Mouse (Mus musculus) embryonic facial prominence, embryonic 11.5 days (tissue): ENCODE results near the gene Epha6. TPM values are rescaled to one million over a fixed set of nuclear protein-coding genes. Genes with fewer than 3 reads are reported as not detected.

Experiments used
- ATAC-seq: fragments of 200-750 bp; cut with Nextera tagmentation; replicated peaks from 2 replicates; pipeline ENCODE4 v1.8.0; 2017; ENCODE audit warnings: low read depth; ENCODE audit not compliant: insufficient number of reproducible peaks, low FRiP score, low TSS enrichment
- DNase-seq: peaks from one replicate; pipeline ENCODE4 v3.0.0-alpha.2; 2015; ENCODE audit warnings: low spot score
- H3K27ac ChIP-seq: fragments of 300-500 bp; sonication (generic); replicated peaks from 2 replicates; pipeline ENCODE4 v1.5.1; 2014; ENCODE audit warnings: mild to moderate bottlenecking, low read depth, low read length, control low read depth
- H3K27me3 ChIP-seq: fragments of 300-500 bp; sonication (generic); 2 replicates; pipeline ENCODE4 v1.6.1; 2014; ENCODE audit warnings: mild to moderate bottlenecking, low read length, moderate library complexity, mixed read lengths; ENCODE audit not compliant: control insufficient read depth, insufficient read depth
- H3K36me3 ChIP-seq: fragments of 300-500 bp; sonication (generic); replicated peaks from 2 replicates; pipeline ENCODE4 v1.6.1; 2014; ENCODE audit warnings: low read depth, mild to moderate bottlenecking, low read length, moderate library complexity, mixed read lengths; ENCODE audit not compliant: control insufficient read depth, insufficient read depth
- H3K4me1 ChIP-seq: fragments of 300-500 bp; sonication (generic); 2 replicates; pipeline ENCODE4 v1.6.1; 2014; ENCODE audit warnings: low read length, mixed read lengths; ENCODE audit not compliant: control insufficient read depth, insufficient read depth
- H3K4me2 ChIP-seq: fragments of 300-500 bp; sonication (generic); 2 replicates; pipeline ENCODE4 v1.6.1; 2014; ENCODE audit warnings: low read depth, mild to moderate bottlenecking, control low read depth, low read length, moderate library complexity
- H3K4me3 ChIP-seq: fragments of 300-500 bp; sonication (generic); 2 replicates; pipeline ENCODE4 v1.5.1; 2014; ENCODE audit warnings: low read depth, low read length, control low read depth
- H3K9ac ChIP-seq: fragments of 300-500 bp; sonication (generic); replicated peaks from 2 replicates; pipeline ENCODE4 v1.6.1; 2014; ENCODE audit warnings: mild to moderate bottlenecking, control low read depth, low read length
- H3K9me3 ChIP-seq: fragments of 300-500 bp; sonication (generic); replicated peaks from 2 replicates; pipeline ENCODE4 v1.6.1; 2016; ENCODE audit warnings: mild to moderate bottlenecking, low read length, inconsistent platforms, mixed read lengths; ENCODE audit not compliant: control insufficient read depth
- WGBS: fragments of 180-500 bp; shearing (Covaris S2); extraction: QIAGEN DNeasy Blood & Tissue Kit; methylation state at CpG from one replicate; pipeline ENCODE4 v1.1.7; 2014; 5-methylcytosine and 5-hydroxymethylcytosine counted together
- polyA plus RNA-seq: library from polyadenylated mRNA; unstranded; fragments of >200 nt; fragmentation: Nextera tagmentation; extraction: Ambion mirVana; gene quantifications from 2 replicates; pipeline ENCODE4 v1.2.1, GENCODE M21; 2014

Gene Epha6
- polyA plus RNA-seq, 1 experiment from 2014 or later, result not detected

DNA sequence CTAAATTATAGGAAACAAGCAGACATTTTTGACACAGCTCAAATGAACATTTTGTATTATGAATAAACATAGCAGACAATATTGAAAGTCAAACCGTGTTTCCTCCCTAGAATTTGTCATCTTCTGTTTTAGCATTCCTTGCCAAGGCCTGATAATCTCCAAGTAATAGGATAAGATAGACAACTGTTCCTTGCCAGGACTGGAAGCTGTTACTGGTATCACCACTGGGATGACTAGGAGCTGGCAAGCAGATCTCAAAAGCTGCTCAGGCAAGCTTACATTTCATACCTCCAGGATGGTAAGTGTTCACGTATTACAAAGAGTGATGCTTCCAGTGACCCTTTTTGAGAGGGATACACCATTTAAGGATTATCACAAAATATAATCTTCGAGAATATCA lies 461.0 kb downstream of the Epha6 start:
- no peaks in the 10 kb centered on the region for H3K36me3 ChIP-seq
- ATAC-seq (no peak), DNase-seq (no peak)
- no peak overlapping the region for H3K4me2 ChIP-seq
- H3K4me1 ChIP-seq, result no peaks in the 10 kb centered on the region
- H3K4me3 ChIP-seq, result no peak overlapping the region
- H3K27ac ChIP-seq, result no peak overlapping the region
- H3K9me3 ChIP-seq, result no peaks in the 10 kb centered on the region
- 74% methylated on average over 3 of the region's 3 CpGs for WGBS
- no peaks in the 10 kb centered on the region for H3K27me3 ChIP-seq
- no peak overlapping the region for H3K9ac ChIP-seq

DNA sequence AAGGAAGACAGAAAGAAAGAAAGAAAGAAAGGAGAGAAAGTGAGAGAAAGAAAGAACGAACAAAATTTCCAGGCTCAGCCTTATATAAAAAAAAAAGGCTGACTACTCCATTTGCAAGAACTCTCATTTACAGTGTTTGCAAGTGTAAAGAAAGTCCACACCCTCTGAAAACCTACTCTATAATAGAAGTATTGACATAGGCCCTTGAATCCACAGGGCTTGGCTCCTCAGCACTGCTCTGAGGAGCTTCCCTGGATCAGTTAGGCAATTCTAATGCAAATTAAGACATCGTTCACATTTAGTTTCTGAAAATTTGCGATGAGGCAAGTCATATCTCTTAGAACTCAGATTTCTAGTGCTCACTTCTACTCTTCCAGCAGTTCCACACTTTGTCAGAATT lies 483.9 kb downstream of the Epha6 start:
- Histone ChIP-seq H3K9me3 (no peaks in the 10 kb centered on the region), H3K27ac (no peak overlapping the region), H3K4me2 (no peak overlapping the region), H3K27me3 (no peaks in the 10 kb centered on the region), H3K4me3 (no peak overlapping the region), H3K36me3 (no peaks in the 10 kb centered on the region), H3K9ac (no peak overlapping the region), H3K4me1 (no peaks in the 10 kb centered on the region)
- 77% methylated on average over 3 of the region's 3 CpGs for WGBS
- ATAC-seq (no peak), DNase-seq (no peak)

DNA sequence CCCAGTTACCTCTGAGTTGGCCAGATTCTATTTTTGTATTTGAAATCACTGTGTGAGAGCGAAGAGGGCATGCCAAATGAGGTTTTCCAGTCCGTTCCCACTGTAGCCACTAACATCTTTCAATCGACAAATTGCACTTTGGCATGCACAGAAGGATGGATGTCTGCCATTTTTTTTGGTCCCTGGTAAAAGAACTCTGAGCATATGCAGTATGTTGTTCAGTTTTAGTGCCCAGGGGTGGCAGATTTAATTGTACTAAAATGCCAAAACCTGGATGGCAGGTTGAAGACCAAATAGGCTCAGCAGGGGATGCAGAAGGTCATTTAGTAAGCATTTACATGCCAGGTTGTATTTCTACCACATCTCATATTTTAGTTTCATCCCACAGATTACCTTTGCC lies 503.1 kb downstream of the Epha6 start:
- no peak overlapping the region for H3K27ac ChIP-seq
- 79% methylated on average over 3 of the region's 3 CpGs for WGBS
- H3K9ac ChIP-seq, result no peak overlapping the region
- H3K4me1 ChIP-seq, result no peaks in the 10 kb centered on the region
- H3K9me3 ChIP-seq, result no peaks in the 10 kb centered on the region
- no peaks in the 10 kb centered on the region for H3K36me3 ChIP-seq
- H3K4me2 ChIP-seq, result no peak overlapping the region
- ATAC-seq, result no peak
- no peak for DNase-seq
- H3K4me3 ChIP-seq, result no peak overlapping the region
- H3K27me3 ChIP-seq, result no peaks in the 10 kb centered on the region

DNA sequence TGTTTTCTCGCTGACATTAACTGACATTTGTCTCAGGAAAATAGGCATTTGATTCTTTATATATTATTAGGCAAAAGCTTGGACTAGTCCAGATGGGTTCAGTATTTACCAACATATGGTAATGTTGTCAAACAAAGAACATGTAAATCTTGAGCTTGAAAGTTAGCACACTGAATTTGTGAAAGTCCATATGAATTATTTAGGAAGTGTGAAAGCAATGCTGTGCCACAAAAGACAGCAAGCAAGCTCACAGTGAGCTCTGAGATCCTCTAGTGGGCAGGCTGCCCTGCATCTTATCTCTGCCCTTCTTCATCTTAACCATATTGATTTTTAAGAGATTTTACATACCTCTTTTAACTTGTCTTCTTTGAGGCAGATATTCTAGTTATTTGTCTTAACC lies 510.0 kb downstream of the Epha6 start:
- H3K9ac ChIP-seq, result no peak overlapping the region
- H3K9me3 ChIP-seq, result no peaks in the 10 kb centered on the region
- 76% methylated on average over 1 of the region's 1 CpGs for WGBS
- DNase-seq (no peak), ATAC-seq (no peak)
- H3K36me3 ChIP-seq, result no peaks in the 10 kb centered on the region
- H3K27ac ChIP-seq, result no peak overlapping the region
- no peak overlapping the region for H3K4me3 ChIP-seq
- H3K4me1 ChIP-seq, result no peaks in the 10 kb centered on the region
- no peak overlapping the region for H3K4me2 ChIP-seq
- no peaks in the 10 kb centered on the region for H3K27me3 ChIP-seq

DNA sequence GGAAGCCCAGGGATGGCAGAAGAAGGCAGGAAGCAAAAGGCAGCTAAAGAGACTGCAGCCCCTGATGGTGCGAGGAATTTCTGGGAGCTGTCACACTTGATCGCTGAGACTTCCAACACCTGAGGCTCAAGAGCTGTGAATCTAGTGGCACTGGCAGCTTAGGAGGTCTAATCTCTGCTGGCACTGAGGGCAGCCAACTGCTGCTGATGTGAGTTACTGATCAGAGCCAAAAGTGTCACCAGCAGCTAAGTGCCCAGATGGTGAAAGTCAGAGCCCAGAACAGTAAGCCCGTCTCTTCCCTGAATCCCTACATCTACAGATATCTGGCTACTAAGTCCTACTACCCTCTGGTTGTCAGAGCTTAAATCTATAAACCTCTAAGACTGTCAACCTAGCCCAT lies 518.4 kb downstream of the Epha6 start:
- Histone ChIP-seq H3K4me2 (no peak overlapping the region), H3K27ac (no peak overlapping the region), H3K27me3 (no peaks in the 10 kb centered on the region), H3K36me3 (no peaks in the 10 kb centered on the region), H3K9ac (no peak overlapping the region), H3K9me3 (no peaks in the 10 kb centered on the region), H3K4me3 (no peak overlapping the region), H3K4me1 (no peaks in the 10 kb centered on the region)
- ATAC-seq (no peak), DNase-seq (no peak)
- WGBS, result 84% methylated on average over 3 of the region's 3 CpGs

DNA sequence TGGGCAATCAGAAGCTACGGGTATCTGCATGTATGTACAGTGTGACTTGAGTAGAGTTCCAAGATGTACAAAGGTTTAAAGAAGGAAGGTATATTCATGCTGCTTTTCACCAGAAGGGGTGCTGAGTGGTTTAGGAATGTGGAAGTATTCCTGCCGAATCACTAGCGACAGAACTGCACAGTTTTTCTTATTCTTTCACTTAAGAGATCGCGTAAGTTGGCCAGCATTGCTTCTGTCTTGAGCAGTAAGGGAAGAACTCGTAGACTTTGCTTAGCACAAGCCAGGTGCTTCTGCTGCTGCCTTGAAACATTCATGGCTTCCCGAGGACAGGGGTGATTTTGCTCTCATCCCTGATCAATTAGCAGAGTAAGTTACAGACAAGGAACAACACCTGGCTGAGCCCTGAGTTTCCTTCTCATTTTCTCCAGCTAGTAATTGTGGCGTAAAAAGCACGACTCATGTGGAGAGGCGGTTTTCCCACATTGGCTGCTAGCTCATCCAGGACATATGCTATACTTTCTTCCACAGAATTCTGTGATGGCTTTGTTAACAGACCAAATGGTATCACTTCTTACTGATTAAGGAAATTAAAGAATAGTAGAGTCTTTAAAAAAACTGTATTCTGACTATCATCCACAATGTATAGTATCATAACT lies 534.7 kb downstream of the Epha6 start:
- 83% methylated on average over 10 of the region's 10 CpGs for WGBS
- DNase-seq (no peak), ATAC-seq (no peak)
- no peaks in the 10 kb centered on the region for H3K9me3 ChIP-seq
- no peak overlapping the region for H3K4me2 ChIP-seq
- H3K4me1 ChIP-seq, result no peaks in the 10 kb centered on the region
- no peaks in the 10 kb centered on the region for H3K36me3 ChIP-seq
- no peak overlapping the region for H3K27ac ChIP-seq
- no peaks in the 10 kb centered on the region for H3K27me3 ChIP-seq
- no peak overlapping the region for H3K9ac ChIP-seq
- H3K4me3 ChIP-seq, result no peak overlapping the region

DNA sequence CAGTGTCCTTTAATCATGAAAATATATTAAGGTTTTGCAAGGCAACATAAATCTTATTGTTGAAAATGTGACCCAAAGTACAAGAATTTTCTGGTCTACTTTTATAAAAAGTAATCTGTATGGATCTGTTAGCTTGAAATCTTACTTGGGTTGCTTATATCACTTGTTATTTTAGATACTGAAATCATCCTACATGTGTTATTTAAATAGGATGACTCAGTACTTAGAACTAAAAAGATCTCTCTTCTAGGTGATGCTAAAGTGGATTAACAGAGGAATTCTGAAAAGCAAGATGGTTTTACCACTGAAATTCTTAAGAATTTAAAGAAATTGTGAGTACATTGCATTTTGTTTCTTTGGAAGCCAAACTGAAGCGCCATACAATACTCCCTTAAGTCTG lies 561.5 kb downstream of the Epha6 start:
- Histone ChIP-seq H3K4me3 (no peak overlapping the region), H3K4me1 (no peaks in the 10 kb centered on the region), H3K4me2 (no peak overlapping the region), H3K9ac (no peak overlapping the region), H3K27me3 (no peaks in the 10 kb centered on the region), H3K9me3 (no peaks in the 10 kb centered on the region), H3K27ac (no peak overlapping the region), H3K36me3 (no peaks in the 10 kb centered on the region)
- 82% methylated on average over 1 of the region's 1 CpGs for WGBS
- ATAC-seq, result no peak
- no peak for DNase-seq

DNA sequence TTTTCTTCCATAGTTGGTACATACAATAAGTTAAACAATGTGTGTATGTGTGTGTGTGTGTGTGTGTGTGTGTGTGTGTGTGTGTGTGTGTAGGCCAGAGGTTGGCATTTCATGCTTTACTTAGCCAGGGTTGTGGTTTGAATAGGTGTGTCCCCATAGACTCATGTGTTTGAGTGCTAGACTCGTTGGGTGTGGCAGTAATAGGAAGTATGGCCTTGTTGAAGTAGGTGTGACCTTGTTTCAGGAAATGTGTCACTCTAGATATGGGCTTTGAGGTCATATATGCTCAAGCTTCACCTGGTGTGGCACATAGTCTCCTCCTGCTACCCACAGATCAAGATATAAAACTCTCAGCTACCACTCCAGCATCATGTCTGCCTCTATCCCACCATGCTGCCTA lies 577.0 kb downstream of the Epha6 start:
- Histone ChIP-seq H3K9ac (no peak overlapping the region), H3K27ac (no peak overlapping the region), H3K4me2 (no peak overlapping the region), H3K4me3 (no peak overlapping the region), H3K4me1 (no peaks in the 10 kb centered on the region), H3K9me3 (no peaks in the 10 kb centered on the region), H3K36me3 (no peaks in the 10 kb centered on the region), H3K27me3 (no peaks in the 10 kb centered on the region)
- ATAC-seq, result no peak
- WGBS, result 70% methylated on average over 1 of the region's 1 CpGs
- DNase-seq, result no peak
